Mouse (Mus musculus) liver, postnatal 0 days (tissue): ENCODE measurements around the gene Trpc1. TPM values are rescaled to one million over a fixed set of nuclear protein-coding genes. Genes with fewer than 3 reads are reported as not detected.

Experiments used
- ATAC-seq: fragments of 200-750 bp; cut with Nextera tagmentation; 2 replicates; pipeline ENCODE4 v1.8.0; 2017; ENCODE audit warnings: mild to moderate bottlenecking, moderate library complexity
- DNase-seq: peaks from one replicate; pipeline ENCODE4 v3.0.0-alpha.2; 2016
- H3K27ac ChIP-seq: fragments of 300-500 bp; sonication (generic); 2 replicates; pipeline ENCODE4 v1.5.1; 2014; ENCODE audit warnings: antibody characterized with exemption, moderate library complexity, mild to moderate bottlenecking, low read depth
- H3K27me3 ChIP-seq: fragments of 300-500 bp; sonication (generic); 2 replicates; pipeline ENCODE4 v1.6.1; 2014; ENCODE audit warnings: low read length, control low read depth, mixed read lengths; ENCODE audit not compliant: insufficient read depth
- H3K36me3 ChIP-seq: fragments of 300-500 bp; sonication (generic); replicated peaks from 2 replicates; pipeline ENCODE4 v1.6.1; 2014; ENCODE audit warnings: mild to moderate bottlenecking, control low read depth, low read length, moderate library complexity, mixed read lengths; ENCODE audit not compliant: insufficient read depth
- H3K4me1 ChIP-seq: fragments of 300-500 bp; sonication (generic); 2 replicates; pipeline ENCODE4 v1.6.1; 2014; ENCODE audit warnings: antibody characterized with exemption, mild to moderate bottlenecking, control low read depth; ENCODE audit not compliant: insufficient read depth
- H3K4me2 ChIP-seq: fragments of 300-500 bp; sonication (generic); 2 replicates; pipeline ENCODE4 v1.6.1; 2014; ENCODE audit warnings: low read depth, mild to moderate bottlenecking, low read length, moderate library complexity, mixed read lengths
- H3K4me3 ChIP-seq: fragments of 300-500 bp; sonication (generic); 2 replicates; pipeline ENCODE4 v1.5.1; 2014; ENCODE audit warnings: low read depth, low read length
- H3K9ac ChIP-seq: fragments of 300-500 bp; sonication (generic); replicated peaks from 2 replicates; pipeline ENCODE4 v1.6.1; 2014; ENCODE audit warnings: mild to moderate bottlenecking, moderate library complexity
- H3K9me3 ChIP-seq: fragments of 300-500 bp; sonication (generic); 2 replicates; pipeline ENCODE4 v1.6.1; 2016; ENCODE audit warnings: mild to moderate bottlenecking, control low read depth, low read length, mixed read lengths
- CTCF ChIP-seq: sonication (generic); IDR thresholded peaks from 2 replicates; pipeline ENCODE4 v1.5.1; 2016; ENCODE audit warnings: antibody characterized with exemption, low read depth
- EP300 ChIP-seq: IDR thresholded peaks from 2 replicates; pipeline ENCODE4 v1.6.1; 2016; ENCODE audit warnings: antibody characterized with exemption, low read depth, mild to moderate bottlenecking
- WGBS: fragments of 180-500 bp; shearing (Covaris S2); extraction: QIAGEN DNeasy Blood & Tissue Kit; methylation state at CpG from one replicate; pipeline ENCODE4 v1.1.7; 2014; ENCODE audit not compliant: insufficient replicate concordance; 5-methylcytosine and 5-hydroxymethylcytosine counted together
- polyA plus RNA-seq: library from polyadenylated mRNA; unstranded; fragments of >200 nt; fragmentation: Nextera tagmentation; extraction: Ambion mirVana; gene quantifications from 2 replicates; pipeline ENCODE4 v1.2.1, GENCODE M21; 2015

Trpc1 gene
- polyA plus RNA-seq, 1 experiment from 2014 or later = 1.2 TPM

GRCm38 (mm10) chr9:95665835-95666234 is 84.3 kb downstream of the Trpc1 start:
- ATAC-seq (no peak), DNase-seq (no peak)
- Histone ChIP-seq H3K4me1 (no peaks in the 10 kb centered on the region), H3K9me3 (no peaks in the 10 kb centered on the region), H3K9ac (no peak overlapping the region), H3K4me3 (no peak overlapping the region), H3K27me3 (no peaks in the 10 kb centered on the region), H3K27ac (no peak overlapping the region), H3K36me3 (0 out of 2 replicates have a peak, but pooled peaks cover 3% of the 10 kb centered on the region), H3K4me2 (no peak overlapping the region)
- TF ChIP-seq CTCF = no peak
- TF ChIP-seq EP300 = no peak
- WGBS = 81% methylated on average over 6 of the region's 6 CpGs

GRCm38 (mm10) chr9:95664290-95664989 is 85.7 kb downstream of the Trpc1 start:
- Histone ChIP-seq H3K9me3 (no peaks in the 10 kb centered on the region), H3K9ac (no peak overlapping the region), H3K36me3 (no peaks in the 10 kb centered on the region), H3K4me3 (no peak overlapping the region), H3K4me2 (no peak overlapping the region), H3K27ac (no peak overlapping the region), H3K27me3 (no peaks in the 10 kb centered on the region), H3K4me1 (no peaks in the 10 kb centered on the region)
- 76% methylated on average over 10 of the region's 10 CpGs for WGBS
- ATAC-seq (no peak), DNase-seq (no peak)
- TF ChIP-seq CTCF = no peak
- no peak for TF ChIP-seq EP300

- no peaks in the 10 kb centered on the region for H3K4me1 ChIP-seq
- no peak overlapping the region for H3K9ac ChIP-seq
- TF ChIP-seq CTCF (no peak), EP300 (no peak)
- ATAC-seq (no peak), DNase-seq (no peak)
- H3K4me3 ChIP-seq = no peak overlapping the region
- no peaks in the 10 kb centered on the region for H3K27me3 ChIP-seq
- 65% methylated on average over 2 of the region's 2 CpGs for WGBS
- H3K9me3 ChIP-seq = no peaks in the 10 kb centered on the region
- H3K36me3 ChIP-seq = no peaks in the 10 kb centered on the region
- no peak overlapping the region for H3K4me2 ChIP-seq
- no peak overlapping the region for H3K27ac ChIP-seq
Measured at GRCm38 (mm10) chr9:95657941-95658340, 92.2 kb downstream of the Trpc1 start.

Other genes with a start within 250 kb of the Trpc1 start
- 56.5 and 60.9 TPM in 2 replicates for gene U2surp, start 238.4 kb downstream of the Trpc1 start, polyA plus RNA-seq
- gene Paqr9, start 190.7 kb downstream of the Trpc1 start, polyA plus RNA-seq = 63.6 and 68.7 TPM in 2 replicates
- gene Pcolce2, start 112.8 kb downstream of the Trpc1 start, polyA plus RNA-seq = 15.7 and 20.6 TPM in 2 replicates
- gene Pls1, start 94.9 kb upstream of the Trpc1 start, polyA plus RNA-seq = 19.4 and 20.6 TPM in 2 replicates
- gene Atr, start 107.2 kb upstream of the Trpc1 start, polyA plus RNA-seq = 3.8 TPM in 2 replicates
- 4.8 TPM in 2 replicates for gene Xrn1, start 204.4 kb upstream of the Trpc1 start, polyA plus RNA-seq